Mouse (Mus musculus): Measurements from ENCODE around the gene Dnah3.

- TF ChIP-seq CTCF (IDR thresholded peaks at IDR 0.05; ENCODE audit: low read depth, low read length) = no peak
- no peak for TF ChIP-seq TAL1 (conservative IDR thresholded peaks at IDR 0.05; ENCODE audit: low read depth, low read length)
- TF ChIP-seq GATA1 (IDR thresholded peaks at IDR 0.05; ENCODE audit: borderline replicate concordance, low read length) = no peak
- no peak for TF ChIP-seq POLR2AphosphoS5 (IDR thresholded peaks at IDR 0.05; ENCODE audit: insufficient replicate concordance, low read depth, low read length)
- TF ChIP-seq GATA2 (IDR thresholded peaks at IDR 0.05; ENCODE audit: borderline replicate concordance, low read depth, low read length) = no peak
Measured at GRCm38 (mm10) chr7:119881229-119881628, 213.9 kb downstream of the Dnah3 start.

Data from G1E (cell line).